Comparison of ENCODE assay signal across 9 mouse cellular contexts in the genomic region with DNA sequence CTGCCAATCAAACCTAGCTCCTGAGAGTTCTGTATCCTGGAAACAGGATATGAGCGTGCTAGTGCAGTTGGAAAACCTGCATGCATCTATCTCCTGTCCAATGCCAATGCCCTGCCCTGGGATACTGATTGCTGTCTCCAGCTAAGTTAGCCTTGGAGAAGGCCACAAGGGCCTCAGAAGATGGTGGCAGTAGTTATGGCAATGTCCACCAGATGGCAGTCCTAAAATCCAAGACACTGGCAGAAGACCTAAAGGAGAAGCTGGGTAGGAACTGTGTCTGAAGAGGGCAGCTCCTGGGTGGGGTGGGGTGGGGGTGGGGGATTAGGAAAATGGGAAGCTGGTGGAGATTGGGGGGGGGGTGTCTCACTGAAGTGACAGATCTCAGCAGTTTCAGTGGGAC. TPM values are rescaled to one million over a fixed set of nuclear protein-coding genes. Genes with fewer than 3 reads are reported as not detected.
A peak's percentile ranks its signal among the peaks of the same experiment; 100 is the strongest.
DNase-seq lines count a peak whose midpoint lies in the region; ATAC-seq and TF ChIP-seq lines count a peak whose summit lies in the region.
"Had no signal": no experiment of that assay in that cellular context is flagged by ENCODE, and none has a peak within 500 bp of the region (broad histone marks: within the 10 kb centered on the region; RNA-seq: fewer than 3 reads in every experiment).

No protein-coding gene starts in this region.

- H3K4me2 ChIP-seq in hindbrain, embryonic 13.5 days = no peak overlapping the region
- H3K4me2 ChIP-seq in lung, postnatal 0 days (replicated peaks; ENCODE audit: low read depth, low read length) = no peak overlapping the region

- no peak overlapping the region for H3K4me3 ChIP-seq in hindbrain, embryonic 10.5 days
- no peak overlapping the region for H3K4me3 ChIP-seq in hindbrain, embryonic 13.5 days
- H3K4me3 ChIP-seq in lung, postnatal 0 days (ENCODE audit: low read depth, low read length) = no peak overlapping the region

- no peaks in the 10 kb centered on the region for H3K36me3 ChIP-seq in hindbrain, embryonic 10.5 days
- no peaks in the 10 kb centered on the region for H3K36me3 ChIP-seq in hindbrain, embryonic 13.5 days
- no peaks in the 10 kb centered on the region for H3K36me3 ChIP-seq in lung, postnatal 0 days (ENCODE audit: insufficient read depth, low read length)

- 67% methylated on average over 1 of the region's 1 CpGs for WGBS in hindbrain, embryonic 10.5 days
- WGBS in hindbrain, embryonic 13.5 days = 73% methylated on average over 1 of the region's 1 CpGs
- 41% methylated on average over 1 of the region's 1 CpGs for WGBS in lung, postnatal 0 days

- H3K9me3 ChIP-seq in hindbrain, embryonic 10.5 days = no peaks in the 10 kb centered on the region
- H3K9me3 ChIP-seq in hindbrain, embryonic 13.5 days = no peaks in the 10 kb centered on the region
- H3K9me3 ChIP-seq in lung, postnatal 0 days (ENCODE audit: low read length) = no peaks in the 10 kb centered on the region

- H3K27ac ChIP-seq in hindbrain, embryonic 10.5 days = no peak overlapping the region
- no peak overlapping the region for H3K27ac ChIP-seq in hindbrain, embryonic 13.5 days
- H3K27ac ChIP-seq in lung, postnatal 0 days (ENCODE audit: low read length) = no peak overlapping the region

- TF ChIP-seq CTCF in lung, postnatal 0 days (IDR thresholded peaks at IDR 0.05) = peak; percentile 77

- no peak for ATAC-seq in hindbrain, embryonic 13.5 days (ENCODE audit: low FRiP score)
- ATAC-seq in lung, postnatal 0 days = no peak
- no peak for ATAC-seq in inflammation-experienced regulatory T-cells, adult 6 months

- peaks cover 89% of the 10 kb centered on the region for H3K27me3 ChIP-seq in hindbrain, embryonic 10.5 days (ENCODE audit: insufficient read depth, poor library complexity, severe bottlenecking)
- peaks cover 61% of the 10 kb centered on the region for H3K27me3 ChIP-seq in hindbrain, embryonic 13.5 days
- 0 out of 2 replicates have a peak, but pooled peaks cover 3% of the 10 kb centered on the region for H3K27me3 ChIP-seq in lung, postnatal 0 days (replicated peaks; ENCODE audit: insufficient read depth, low read length)

- peak; percentile 45 for DNase-seq in hindbrain, embryonic 10.5 days (ENCODE audit: low spot score)
- peak; percentile 5 for DNase-seq in thymus, postnatal 0 days (ENCODE audit: low spot score)
- DNase-seq in thymus, postnatal 10 days (ENCODE audit: low spot score in 2 of 2) = no peak
- DNase-seq in brain, adult 2 months (ENCODE audit: low read depth, low spot score) = peak; percentile 60
- peak; percentile 48 to 63 for DNase-seq in heart, postnatal 14 days
- peak; percentile 41 for DNase-seq in lung, postnatal 0 days (ENCODE audit: low spot score)

- H3K4me1 ChIP-seq in hindbrain, embryonic 10.5 days (replicated peaks) = peaks cover 34% of the 10 kb centered on the region
- peaks cover 13% of the 10 kb centered on the region for H3K4me1 ChIP-seq in hindbrain, embryonic 13.5 days (replicated peaks)
- H3K4me1 ChIP-seq in lung, postnatal 0 days (ENCODE audit: insufficient read depth, low read depth, low read length) = no peaks in the 10 kb centered on the region

- no peak overlapping the region for H3K9ac ChIP-seq in hindbrain, embryonic 13.5 days
- H3K9ac ChIP-seq in lung, postnatal 0 days (replicated peaks; ENCODE audit: low read depth) = no peak overlapping the region

- no peak for TF ChIP-seq EP300 in lung, postnatal 0 days (IDR thresholded peaks at IDR 0.05)

- intact Hi-C loops in heart, postnatal 14 days (cut with DNase I) = no loop called here

RNA-seq across cellular contexts. Expression of a gene that starts 33.7 kb away (rescaled TPM):
- polyA plus RNA-seq in hindbrain, embryonic 10.5 days (2016; fragmentation: Nextera tagmentation; extraction: Ambion mirVana) = 1.5 and 7.4 TPM in 2 replicates
- 3.0 and 5.1 TPM in 2 replicates for polyA plus RNA-seq in hindbrain, embryonic 13.5 days (2015; fragmentation: Nextera tagmentation; extraction: Ambion mirVana)
- 0.07 and 0.15 TPM in 2 replicates for polyA plus RNA-seq in thymus, postnatal 0 days (2015; fragmentation: Nextera tagmentation; extraction: Ambion mirVana)
- under 1 TPM; 0.22 to 0.27 TPM for total RNA-seq in heart, postnatal 14 days (2021)
- polyA plus RNA-seq in lung, postnatal 0 days (2015; fragmentation: Nextera tagmentation; extraction: Ambion mirVana) = not detected in 2 replicates
- polyA plus RNA-seq in inflammation-experienced regulatory T-cells, adult 6 months (2017; shearing (Covaris generic)) = not detected
- total RNA-seq: left cerebral cortex, postnatal 10 days had no signal

RNA-seq across cellular contexts. Expression of a gene that starts 41.8 kb away (rescaled TPM):
- 1.3 and 8.9 TPM in 2 replicates for polyA plus RNA-seq in hindbrain, embryonic 10.5 days (2016; fragmentation: Nextera tagmentation; extraction: Ambion mirVana)
- polyA plus RNA-seq in hindbrain, embryonic 13.5 days (2015; fragmentation: Nextera tagmentation; extraction: Ambion mirVana) = 4.7 and 6.3 TPM in 2 replicates
- 9.0 and 10.8 TPM in 2 replicates for polyA plus RNA-seq in thymus, postnatal 0 days (2015; fragmentation: Nextera tagmentation; extraction: Ambion mirVana)
- total RNA-seq in heart, postnatal 14 days (2021) = 1 to 10 TPM; 4.9 to 7.0 TPM
- polyA plus RNA-seq in lung, postnatal 0 days (2015; fragmentation: Nextera tagmentation; extraction: Ambion mirVana) = 11.2 and 12.8 TPM in 2 replicates
- 1 to 10 TPM in 1 of 3 experiments, under 1 TPM in 2; 0.21 to 1.0 (median 0.56) TPM for polyA plus RNA-seq in inflammation-experienced regulatory T-cells, adult 6 months (2017; shearing (Covaris generic))

Comparison
In these comparisons a context has a peak if more than half of its experiments do, and no peak if none do; other contexts are left out.
1. DNase-seq: peak in hindbrain, embryonic 10.5 days (single experiment), thymus, postnatal 0 days (single experiment), brain, adult 2 months (single experiment), heart, postnatal 14 days (2 of 2) and lung, postnatal 0 days (single experiment); none in thymus, postnatal 10 days (0 of 2).